Mouse (Mus musculus): ENCODE results near the gene Ksr1. TPM values are rescaled to one million over a fixed set of nuclear protein-coding genes. Genes with fewer than 3 reads are reported as not detected.
"Not testable (repeated sequence)": the region's sequence is repeated elsewhere in the genome, so short reads cannot be mapped to it uniquely, and the experiment has no call there.

The Ksr1 gene
- polyA plus RNA-seq, 1 experiment from 2014 or later = 4.7 TPM

DNA sequence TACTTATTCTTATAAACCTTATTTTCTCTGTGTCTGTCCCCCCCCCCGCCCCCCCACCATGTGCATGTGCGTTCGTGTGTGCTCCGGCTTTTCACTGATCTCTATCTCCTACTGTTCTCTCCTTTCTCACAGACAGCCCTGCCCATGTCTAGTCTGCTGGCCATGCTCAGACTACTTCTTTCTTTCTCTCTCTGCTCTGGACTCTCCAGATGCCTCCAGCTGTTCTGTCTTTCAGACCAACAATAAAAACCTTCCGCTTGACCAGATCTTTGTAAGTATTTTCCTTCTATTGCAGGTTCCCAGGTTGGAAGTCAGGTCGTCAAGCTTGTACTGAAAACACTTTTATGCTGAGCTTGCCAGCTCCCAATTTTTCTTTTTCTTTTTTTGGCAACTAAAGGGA lies 147.1 kb downstream of the Ksr1 start:
- H3K4me1 ChIP-seq (replicated peaks; ENCODE audit: control insufficient read depth, insufficient read depth, low read length) = peaks cover 5% of the 10 kb centered on the region; the same call in 1 of the 2 replicates
- no peak for ATAC-seq
- H3K36me3 ChIP-seq (ENCODE audit: control insufficient read depth, insufficient read depth) = no peaks in the 10 kb centered on the region
- WGBS = 57% methylated on average over 6 of the region's 6 CpGs
- no peak overlapping the region for H3K27ac ChIP-seq (ENCODE audit: low read depth, low read length)
- no peak overlapping the region for H3K4me3 ChIP-seq (ENCODE audit: low read depth, low read length)
- H3K4me2 ChIP-seq (replicated peaks; ENCODE audit: low read depth) = no peak overlapping the region
- H3K27me3 ChIP-seq (replicated peaks; ENCODE audit: control insufficient read depth, insufficient read depth, low read length) = no peaks in the 10 kb centered on the region
- H3K9me3 ChIP-seq (ENCODE audit: control insufficient read depth) = no peaks in the 10 kb centered on the region
- no peak for TF ChIP-seq CTCF (IDR thresholded peaks at IDR 0.05; ENCODE audit: low read depth)
- no peak overlapping the region for H3K9ac ChIP-seq (ENCODE audit: low read depth, low read length)

DNA sequence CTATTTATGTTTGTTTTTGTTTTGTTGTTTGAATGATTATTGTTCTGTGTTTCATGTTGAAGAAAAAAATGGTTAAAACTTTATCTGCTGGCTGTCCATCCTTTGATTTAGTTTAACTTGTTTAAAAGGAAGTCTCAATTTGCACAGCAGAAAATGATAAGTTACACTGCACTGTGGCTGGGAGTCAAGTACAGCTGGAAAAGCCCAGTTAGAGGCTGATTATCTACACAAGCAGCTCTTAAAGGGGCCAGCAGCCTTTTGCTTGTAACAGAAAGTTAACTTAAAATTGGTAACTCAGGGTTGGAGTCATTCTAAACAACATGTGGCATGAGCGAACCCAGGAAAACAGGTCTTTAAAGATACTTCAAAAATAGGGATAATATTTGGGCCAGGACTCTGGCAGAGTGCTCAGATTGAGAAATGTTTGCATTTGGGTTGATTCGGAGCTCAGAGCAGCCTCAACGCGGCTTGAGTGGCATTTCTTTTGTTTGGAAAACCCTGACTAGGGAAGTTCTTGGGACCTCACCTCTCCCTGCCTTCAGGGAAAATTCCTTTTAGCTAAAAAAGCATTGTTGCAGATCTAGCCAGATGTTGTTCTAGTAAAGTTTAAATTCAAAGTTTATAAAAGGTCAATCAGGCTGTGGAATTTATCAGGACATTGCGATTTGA lies 155.2 kb downstream of the Ksr1 start:
- WGBS = 79% methylated on average over 5 of the region's 5 CpGs
- not testable (repeated sequence) for H3K27me3 ChIP-seq (replicated peaks; ENCODE audit: control insufficient read depth, insufficient read depth, low read length); H3K27ac ChIP-seq (ENCODE audit: low read depth, low read length); H3K9ac ChIP-seq (ENCODE audit: low read depth, low read length); ATAC-seq; H3K4me1 ChIP-seq (replicated peaks; ENCODE audit: control insufficient read depth, insufficient read depth, low read length); H3K4me3 ChIP-seq (ENCODE audit: low read depth, low read length); H3K36me3 ChIP-seq (ENCODE audit: control insufficient read depth, insufficient read depth); H3K9me3 ChIP-seq (ENCODE audit: control insufficient read depth); H3K4me2 ChIP-seq (replicated peaks; ENCODE audit: low read depth)

DNA sequence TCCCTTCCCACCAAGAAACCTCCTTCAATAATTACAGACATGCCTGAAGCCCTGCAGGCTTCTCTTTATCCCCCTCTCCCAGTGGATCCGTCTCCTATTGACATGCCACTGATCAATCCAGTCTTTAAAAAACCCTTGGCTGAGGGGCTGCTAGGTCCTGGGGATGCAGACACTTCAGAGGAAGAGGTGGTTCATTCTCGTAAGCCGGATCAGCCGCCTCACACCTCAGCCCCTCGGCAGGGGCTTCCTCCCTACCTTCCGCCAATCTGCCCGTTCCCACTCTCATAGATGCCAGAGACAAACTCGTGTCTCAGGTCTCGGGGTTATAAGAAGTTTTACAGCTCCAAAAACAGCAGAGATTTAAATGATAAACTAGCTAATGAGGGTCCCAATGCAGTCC lies 156.1 kb downstream of the Ksr1 start:
- H3K9ac ChIP-seq (ENCODE audit: low read depth, low read length) = no peak overlapping the region
- no peaks in the 10 kb centered on the region for H3K36me3 ChIP-seq (ENCODE audit: control insufficient read depth, insufficient read depth)
- no peaks in the 10 kb centered on the region for H3K27me3 ChIP-seq (replicated peaks; ENCODE audit: control insufficient read depth, insufficient read depth, low read length)
- no peak for TF ChIP-seq CTCF (IDR thresholded peaks at IDR 0.05; ENCODE audit: low read depth)
- no peak for ATAC-seq
- H3K27ac ChIP-seq (ENCODE audit: low read depth, low read length) = no peak overlapping the region
- H3K4me3 ChIP-seq (ENCODE audit: low read depth, low read length) = no peak overlapping the region
- no peak overlapping the region for H3K4me2 ChIP-seq (replicated peaks; ENCODE audit: low read depth)
- WGBS = 95% methylated on average over 9 of the region's 9 CpGs
- no peaks in the 10 kb centered on the region for H3K9me3 ChIP-seq (ENCODE audit: control insufficient read depth)
- 0 out of 2 replicates have a peak, but pooled peaks cover 9% of the 10 kb centered on the region for H3K4me1 ChIP-seq (replicated peaks; ENCODE audit: control insufficient read depth, insufficient read depth, low read length)

DNA sequence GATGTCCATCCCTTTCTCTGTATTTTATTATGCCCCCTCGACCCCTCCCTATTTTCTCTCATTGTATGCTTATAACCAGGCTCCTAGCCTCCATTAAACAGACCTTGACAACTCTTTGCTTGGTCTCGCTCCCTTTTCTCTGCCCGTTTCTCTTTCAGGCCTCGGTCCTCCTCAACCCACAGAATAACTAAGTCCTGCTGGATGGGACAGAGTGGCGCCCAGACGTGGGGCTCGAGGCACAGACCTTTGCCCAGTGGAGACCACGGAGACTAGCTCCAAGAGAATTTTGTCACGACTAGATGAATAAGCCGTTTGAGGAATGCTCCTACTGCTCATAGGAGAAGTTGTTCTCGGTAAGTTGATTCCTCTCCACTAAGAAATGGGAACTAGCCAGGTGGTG lies 157.0 kb downstream of the Ksr1 start:
- H3K9me3 ChIP-seq (ENCODE audit: control insufficient read depth); H3K4me2 ChIP-seq (replicated peaks; ENCODE audit: low read depth); H3K27ac ChIP-seq (ENCODE audit: low read depth, low read length); H3K27me3 ChIP-seq (replicated peaks; ENCODE audit: control insufficient read depth, insufficient read depth, low read length); ATAC-seq; H3K9ac ChIP-seq (ENCODE audit: low read depth, low read length); H3K4me1 ChIP-seq (replicated peaks; ENCODE audit: control insufficient read depth, insufficient read depth, low read length); H3K36me3 ChIP-seq (ENCODE audit: control insufficient read depth, insufficient read depth); H3K4me3 ChIP-seq (ENCODE audit: low read depth, low read length): not testable (repeated sequence)
- WGBS = 92% methylated on average over 11 of the region's 11 CpGs

DNA sequence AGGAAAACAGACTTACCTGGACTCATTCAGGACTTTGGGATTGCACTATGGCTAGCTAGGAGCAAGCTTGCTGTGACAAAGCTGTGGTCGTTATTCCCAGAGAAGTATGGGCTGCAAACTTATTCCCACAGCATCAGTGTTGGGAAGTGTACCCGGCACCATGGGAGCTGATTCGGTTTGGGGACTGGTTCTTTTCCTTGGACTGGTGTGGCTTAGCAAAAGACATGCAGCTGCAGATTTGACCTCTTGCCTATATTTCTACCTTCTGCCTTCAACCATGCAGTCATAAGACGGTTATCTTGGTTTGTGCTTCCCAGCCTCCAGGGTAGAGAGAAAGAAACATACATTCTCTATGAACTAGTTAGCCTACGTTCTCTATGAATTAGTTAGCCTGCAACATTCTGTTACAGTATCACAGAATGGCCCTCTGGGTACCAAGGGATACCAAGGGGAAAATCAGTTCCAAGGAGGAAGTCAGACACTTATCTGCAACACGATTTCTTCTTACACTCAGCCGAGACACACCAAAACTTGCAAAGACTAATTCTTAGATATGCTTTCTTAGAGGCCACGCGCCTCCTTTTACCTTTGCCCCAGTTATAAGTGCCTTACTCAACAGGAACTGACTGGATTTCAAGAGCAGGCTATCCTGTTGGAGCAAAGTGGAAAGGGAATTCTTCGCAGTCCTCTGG lies 159.8 kb downstream of the Ksr1 start:
- ATAC-seq = 0 out of 2 replicates have a peak, but pooled peaks have one; percentile 15
- peak overlapping the region; percentile 84 for H3K27ac ChIP-seq (ENCODE audit: low read depth, low read length)
- no peaks in the 10 kb centered on the region for H3K9me3 ChIP-seq (ENCODE audit: control insufficient read depth)
- H3K4me2 ChIP-seq (replicated peaks; ENCODE audit: low read depth) = no peak overlapping the region; the same call in 1 of the 2 replicates
- H3K4me1 ChIP-seq (replicated peaks; ENCODE audit: control insufficient read depth, insufficient read depth, low read length) = 0 out of 2 replicates have a peak, but pooled peaks cover 13% of the 10 kb centered on the region
- H3K9ac ChIP-seq (ENCODE audit: low read depth, low read length) = no peak overlapping the region
- H3K4me3 ChIP-seq (ENCODE audit: low read depth, low read length) = no peak overlapping the region
- WGBS = 43% methylated on average over 10 of the region's 10 CpGs
- H3K36me3 ChIP-seq (ENCODE audit: control insufficient read depth, insufficient read depth) = no peaks in the 10 kb centered on the region
- TF ChIP-seq CTCF (IDR thresholded peaks at IDR 0.05; ENCODE audit: low read depth) = no peak
- H3K27me3 ChIP-seq (replicated peaks; ENCODE audit: control insufficient read depth, insufficient read depth, low read length) = no peaks in the 10 kb centered on the region

DNA sequence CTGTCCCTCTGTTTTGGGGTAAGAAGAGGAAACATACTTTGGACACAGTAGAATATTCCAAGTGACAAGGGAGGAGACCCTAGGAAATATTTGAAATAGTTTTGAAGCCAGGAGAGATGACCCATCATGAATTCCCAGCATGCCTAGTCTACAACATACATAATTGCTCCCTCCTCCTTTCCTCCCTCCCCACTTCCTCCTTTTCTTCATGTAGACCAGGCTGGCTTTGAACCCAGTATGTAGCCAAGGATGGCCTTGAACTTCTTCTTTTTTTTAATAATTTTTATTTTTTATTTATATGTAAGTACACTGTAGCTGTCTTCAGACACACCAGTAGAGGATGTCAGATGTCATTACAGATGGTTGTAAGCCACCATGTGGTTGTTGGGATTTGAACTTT lies 160.7 kb downstream of the Ksr1 start:
- no peaks in the 10 kb centered on the region for H3K9me3 ChIP-seq (ENCODE audit: control insufficient read depth)
- H3K27me3 ChIP-seq (replicated peaks; ENCODE audit: control insufficient read depth, insufficient read depth, low read length) = no peaks in the 10 kb centered on the region
- no peak for ATAC-seq
- H3K36me3 ChIP-seq (ENCODE audit: control insufficient read depth, insufficient read depth) = no peaks in the 10 kb centered on the region
- 0 out of 2 replicates have a peak, but pooled peaks cover 13% of the 10 kb centered on the region for H3K4me1 ChIP-seq (replicated peaks; ENCODE audit: control insufficient read depth, insufficient read depth, low read length)
- peak overlapping the region; percentile 52; the same call in 1 of the 2 replicates for H3K27ac ChIP-seq (ENCODE audit: low read depth, low read length)
- TF ChIP-seq CTCF (IDR thresholded peaks at IDR 0.05; ENCODE audit: low read depth) = no peak
- no peak overlapping the region for H3K4me3 ChIP-seq (ENCODE audit: low read depth, low read length)
- H3K4me2 ChIP-seq (replicated peaks; ENCODE audit: low read depth) = no peak overlapping the region
- no peak overlapping the region for H3K9ac ChIP-seq (ENCODE audit: low read depth, low read length)
